12 mouse cellular contexts compared by ENCODE assay signal in the genomic region with DNA sequence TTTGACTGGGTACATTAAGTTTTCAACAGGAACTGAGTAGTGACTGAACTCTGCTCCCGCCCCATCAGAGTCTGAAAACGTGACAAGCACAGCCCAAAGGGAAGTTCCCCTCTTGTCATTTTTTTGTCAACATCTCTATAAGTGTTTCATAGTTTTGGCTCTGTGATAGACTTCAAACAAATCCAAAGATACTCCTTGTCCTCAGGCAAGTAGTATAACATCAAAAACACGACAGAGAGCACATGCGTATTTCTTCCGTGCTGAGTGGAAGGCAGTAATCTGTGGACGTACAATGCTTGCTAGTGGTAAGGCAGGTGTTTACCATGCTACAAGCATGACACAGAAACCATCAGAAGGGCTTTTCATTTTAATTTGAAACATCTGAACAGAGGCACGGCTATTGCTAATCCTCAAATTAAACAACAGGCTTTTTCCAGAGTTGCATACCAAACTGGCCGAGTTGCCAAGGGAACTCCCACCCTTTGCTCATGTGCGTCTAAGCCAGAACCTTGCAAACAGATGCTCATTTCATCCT.
DNase-seq lines count a peak whose midpoint lies in the region; ATAC-seq and TF ChIP-seq lines count a peak whose summit lies in the region.
"Had no signal": no experiment of that assay in that cellular context is flagged by ENCODE, and none has a peak within 500 bp of the region (broad histone marks: within the 10 kb centered on the region; RNA-seq: fewer than 3 reads in every experiment).

No protein-coding gene starts in this region.

- TF ChIP-seq CTCF in CH12.LX (conservative IDR thresholded peaks at IDR 0.05 in 1 of 2, IDR thresholded peaks at IDR 0.05 in 1 of 2; ENCODE audit: low read depth in 2 of 2, low read length in 2 of 2) = no peak
- TF ChIP-seq CTCF in midbrain, postnatal 0 days (IDR thresholded peaks at IDR 0.05) = no peak
- no peak for TF ChIP-seq CTCF in layer of hippocampus, adult 2 months (conservative IDR thresholded peaks at IDR 0.05)

- WGBS in limb, embryonic 12.5 days = 26% methylated on average over 9 of the region's 9 CpGs
- 63% methylated on average over 9 of the region's 9 CpGs for WGBS in limb, embryonic 10.5 days
- 17% methylated on average over 9 of the region's 9 CpGs for WGBS in embryonic facial prominence, embryonic 15.5 days
- WGBS in midbrain, postnatal 0 days = 13% methylated on average over 9 of the region's 9 CpGs

- H3K4me2 ChIP-seq in limb, embryonic 12.5 days = no peak overlapping the region
- H3K4me2 ChIP-seq in CH12.LX (ENCODE audit: insufficient read depth, low read depth, poor library complexity, severe bottlenecking) = no peak overlapping the region
- no peak overlapping the region for H3K4me2 ChIP-seq in embryonic facial prominence, embryonic 15.5 days (replicated peaks)
- no peak overlapping the region for H3K4me2 ChIP-seq in midbrain, postnatal 0 days (ENCODE audit: low read depth, low read length, poor library complexity, severe bottlenecking)
- H3K4me2 ChIP-seq: lung, embryonic 14.5 days had no signal

- no peak for TF ChIP-seq RAD21 in CH12.LX (IDR thresholded peaks at IDR 0.05; ENCODE audit: low read depth, low read length)

- H3K9ac ChIP-seq in limb, embryonic 12.5 days (replicated peaks) = no peak overlapping the region
- no peak overlapping the region for H3K9ac ChIP-seq in CH12.LX (ENCODE audit: insufficient read depth, low read depth)
- H3K9ac ChIP-seq in embryonic facial prominence, embryonic 15.5 days = no peak overlapping the region
- no peak overlapping the region for H3K9ac ChIP-seq in midbrain, postnatal 0 days (replicated peaks; ENCODE audit: low read length, poor library complexity, severe bottlenecking)
- H3K9ac ChIP-seq: lung, embryonic 14.5 days had no signal

- no peak for TF ChIP-seq POLR2A in CH12.LX (IDR thresholded peaks at IDR 0.05; ENCODE audit: low read depth, low read length)

- H3K4me3 ChIP-seq in limb, embryonic 12.5 days (replicated peaks) = no peak overlapping the region
- H3K4me3 ChIP-seq in limb, embryonic 10.5 days = no peak overlapping the region
- no peak overlapping the region for H3K4me3 ChIP-seq in CH12.LX (replicated peaks in 1 of 3; ENCODE audit: low read depth in 2 of 3, low read length in 2 of 3, poor library complexity in 1 of 3)
- H3K4me3 ChIP-seq in embryonic facial prominence, embryonic 15.5 days (replicated peaks) = no peak overlapping the region
- no peak overlapping the region for H3K4me3 ChIP-seq in midbrain, postnatal 0 days (ENCODE audit: low read depth, low read length)
- H3K4me3 ChIP-seq in layer of hippocampus, adult 2 months = no peak overlapping the region

- dilution Hi-C loops in CH12.LX (cut with MboI; ENCODE audit: extremely low pct_ligation_motif_present, extremely low pct_unique_long_range_greater_than_20kb, low sequenced_read_pairs) = no loop called here

- peaks cover 9% of the 10 kb centered on the region; the same call in 1 of the 2 replicates for H3K4me1 ChIP-seq in limb, embryonic 12.5 days (replicated peaks)
- H3K4me1 ChIP-seq in limb, embryonic 10.5 days = peaks cover 6% of the 10 kb centered on the region; the same call in 1 of the 2 replicates
- peaks cover 14 to 56% of the 10 kb centered on the region in 2 experiments for H3K4me1 ChIP-seq in CH12.LX (ENCODE audit: control insufficient read depth in 1 of 2, insufficient read depth in 2 of 2)
- H3K4me1 ChIP-seq in embryonic facial prominence, embryonic 15.5 days = 0 out of 2 replicates have a peak, but pooled peaks cover 7% of the 10 kb centered on the region
- no peaks in the 10 kb centered on the region for H3K4me1 ChIP-seq in midbrain, postnatal 0 days (ENCODE audit: insufficient read depth, low read length)

- H3K36me3 ChIP-seq in limb, embryonic 12.5 days = no peaks in the 10 kb centered on the region
- no peaks in the 10 kb centered on the region for H3K36me3 ChIP-seq in limb, embryonic 10.5 days
- H3K36me3 ChIP-seq in CH12.LX (replicated peaks in 1 of 2; ENCODE audit: control insufficient read depth in 1 of 2, insufficient read depth in 1 of 2, low read length in 1 of 2) = no peaks in the 10 kb centered on the region
- no peaks in the 10 kb centered on the region for H3K36me3 ChIP-seq in embryonic facial prominence, embryonic 15.5 days
- no peaks in the 10 kb centered on the region for H3K36me3 ChIP-seq in midbrain, postnatal 0 days (ENCODE audit: insufficient read depth, low read length)

- no peaks in the 10 kb centered on the region for H3K9me3 ChIP-seq in limb, embryonic 12.5 days
- no peaks in the 10 kb centered on the region for H3K9me3 ChIP-seq in limb, embryonic 10.5 days (replicated peaks)
- H3K9me3 ChIP-seq in CH12.LX (replicated peaks; ENCODE audit: low read length) = no peaks in the 10 kb centered on the region
- H3K9me3 ChIP-seq in embryonic facial prominence, embryonic 15.5 days (replicated peaks) = no peaks in the 10 kb centered on the region
- H3K9me3 ChIP-seq in midbrain, postnatal 0 days (ENCODE audit: low read length) = no peaks in the 10 kb centered on the region

- no peak for DNase-seq in limb, embryonic 10.5 days (ENCODE audit: low spot score)
- DNase-seq in CH12.LX (ENCODE audit: extremely low read depth) = no peak
- DNase-seq in midbrain, postnatal 0 days (ENCODE audit: low spot score) = no peak
- DNase-seq in cerebellum, postnatal 36 days = no peak
- no peak for DNase-seq in frontal cortex, adult 2 months (ENCODE audit: extremely low spot score in 1 of 2, low spot score in 1 of 2)
- no peak for DNase-seq in layer of hippocampus, adult 2 months (ENCODE audit: low spot score in 2 of 2)
- DNase-seq: heart, postnatal 4 days; lung, embryonic 14.5 days; right cerebral cortex, postnatal 4 days had no signal

- peak; percentile 52; the same call in 1 of the 2 replicates for ATAC-seq in limb, embryonic 12.5 days (ENCODE audit: insufficient number of reproducible peaks, insufficient read depth, low FRiP score, low TSS enrichment, low read depth)
- peak; percentile 70; the same call in 1 of the 2 replicates for ATAC-seq in embryonic facial prominence, embryonic 15.5 days (ENCODE audit: insufficient number of reproducible peaks, low FRiP score, low TSS enrichment, low read depth)
- 0 out of 2 replicates have a peak, but pooled peaks have one; percentile 44 for ATAC-seq in midbrain, postnatal 0 days (ENCODE audit: low FRiP score)

- no peak overlapping the region for H3K27ac ChIP-seq in limb, embryonic 12.5 days
- H3K27ac ChIP-seq in limb, embryonic 10.5 days = no peak overlapping the region
- no peak overlapping the region for H3K27ac ChIP-seq in CH12.LX (ENCODE audit: insufficient read depth, low read depth)
- H3K27ac ChIP-seq in embryonic facial prominence, embryonic 15.5 days (replicated peaks) = peak overlapping the region; percentile 36
- no peak overlapping the region for H3K27ac ChIP-seq in midbrain, postnatal 0 days (ENCODE audit: low read depth, low read length)
- H3K27ac ChIP-seq in layer of hippocampus, adult 2 months = no peak overlapping the region
- H3K27ac ChIP-seq: kidney, postnatal 0 days had no signal

- H3K79me2 ChIP-seq in CH12.LX (replicated peaks; ENCODE audit: control insufficient read depth, extremely low read depth, insufficient read depth, poor library complexity, severe bottlenecking) = no peaks in the 10 kb centered on the region

- no peaks in the 10 kb centered on the region for H3K27me3 ChIP-seq in limb, embryonic 12.5 days
- no peaks in the 10 kb centered on the region for H3K27me3 ChIP-seq in limb, embryonic 10.5 days (ENCODE audit: low read depth, poor library complexity, severe bottlenecking)
- no peaks in the 10 kb centered on the region for H3K27me3 ChIP-seq in CH12.LX (replicated peaks)
- no peaks in the 10 kb centered on the region for H3K27me3 ChIP-seq in embryonic facial prominence, embryonic 15.5 days
- H3K27me3 ChIP-seq in midbrain, postnatal 0 days (ENCODE audit: insufficient read depth, low read length) = no peaks in the 10 kb centered on the region

- in situ Hi-C loops in CH12.LX (cut with MboI; ENCODE audit: low pct_ligation_motif_present, low pct_unique_long_range_greater_than_20kb, low sequenced_read_pairs) = no loop called here

- no peak for TF ChIP-seq EP300 in CH12.LX (IDR thresholded peaks at IDR 0.05; ENCODE audit: low read length)

TF ChIP-seq in CH12.LX, 34 proteins besides CTCF, POLR2A, EP300 and RAD21:
- TF ChIP-seq HCFC1 (IDR thresholded peaks at IDR 0.05; ENCODE audit: low read depth, low read length) (no peak), BHLHE40 (IDR thresholded peaks at IDR 0.05; ENCODE audit: low read depth, low read length) (peak; percentile 95)
